Mouse (Mus musculus): Measurements from ENCODE around the gene Mlf2. TPM values are rescaled to one million over a fixed set of nuclear protein-coding genes. Genes with fewer than 3 reads are reported as not detected.

Gene Mlf2
- polyA plus RNA-seq, 1 experiment from 2014 or later, result 463 TPM

- Histone ChIP-seq H3K9ac (replicated peaks; ENCODE audit: low read depth, low read length) (no peak overlapping the region), H3K4me2 (ENCODE audit: low read length) (no peak overlapping the region)
- 90% methylated on average over 3 of the region's 3 CpGs for WGBS
These were observed 12.3 kb downstream of the Mlf2 start for GRCm38 (mm10) chr6:124943526-124943925.

GRCm38 (mm10) chr6:124953991-124954715 is 23.0 kb downstream of the Mlf2 start:
- ATAC-seq, result no peak

More at GRCm38 (mm10) chr6:124943526-124943925, 12.3 kb downstream of the Mlf2 start:
- Histone ChIP-seq H3K27me3 (replicated peaks; ENCODE audit: control insufficient read depth, insufficient read depth, low read length) (no peaks in the 10 kb centered on the region), H3K36me3 (ENCODE audit: control insufficient read depth, insufficient read depth) (no peaks in the 10 kb centered on the region), H3K4me1 (replicated peaks; ENCODE audit: control insufficient read depth, insufficient read depth, low read length) (no peaks in the 10 kb centered on the region), H3K4me3 (replicated peaks; ENCODE audit: low read length) (no peak overlapping the region), H3K9me3 (ENCODE audit: control insufficient read depth, low read length) (no peaks in the 10 kb centered on the region), H3K27ac (ENCODE audit: low read length) (no peak overlapping the region)
- no peak for ATAC-seq

GRCm38 (mm10) chr6:124955212-124955611 is 24.0 kb downstream of the Mlf2 start:
- Histone ChIP-seq H3K36me3 (ENCODE audit: control insufficient read depth, insufficient read depth) (peaks cover 11% of the 10 kb centered on the region), H3K4me2 (ENCODE audit: low read length) (no peak overlapping the region), H3K4me3 (replicated peaks; ENCODE audit: low read length) (no peak overlapping the region), H3K27me3 (replicated peaks; ENCODE audit: control insufficient read depth, insufficient read depth, low read length) (no peaks in the 10 kb centered on the region), H3K27ac (ENCODE audit: low read length) (no peak overlapping the region), H3K9me3 (ENCODE audit: control insufficient read depth, low read length) (no peaks in the 10 kb centered on the region), H3K9ac (replicated peaks; ENCODE audit: low read depth, low read length) (no peak overlapping the region), H3K4me1 (replicated peaks; ENCODE audit: control insufficient read depth, insufficient read depth, low read length) (no peaks in the 10 kb centered on the region)
- WGBS, result 97% methylated on average over 4 of the region's 4 CpGs
- no peak for ATAC-seq

More at GRCm38 (mm10) chr6:124953991-124954715, 23.0 kb downstream of the Mlf2 start:
- no peaks in the 10 kb centered on the region for H3K4me1 ChIP-seq (replicated peaks; ENCODE audit: control insufficient read depth, insufficient read depth, low read length)
- H3K9me3 ChIP-seq (ENCODE audit: control insufficient read depth, low read length), result no peaks in the 10 kb centered on the region
- peaks cover 6% of the 10 kb centered on the region for H3K36me3 ChIP-seq (ENCODE audit: control insufficient read depth, insufficient read depth)
- H3K9ac ChIP-seq (replicated peaks; ENCODE audit: low read depth, low read length), result no peak overlapping the region
- H3K27me3 ChIP-seq (replicated peaks; ENCODE audit: control insufficient read depth, insufficient read depth, low read length), result no peaks in the 10 kb centered on the region
- WGBS, result 82% methylated on average over 2 of the region's 2 CpGs
- H3K4me2 ChIP-seq (ENCODE audit: low read length), result no peak overlapping the region
- H3K4me3 ChIP-seq (replicated peaks; ENCODE audit: low read length), result no peak overlapping the region
- H3K27ac ChIP-seq (ENCODE audit: low read length), result no peak overlapping the region

- no peak overlapping the region for H3K4me3 ChIP-seq (replicated peaks; ENCODE audit: low read length)
- no peak overlapping the region for H3K9ac ChIP-seq (replicated peaks; ENCODE audit: low read depth, low read length)
- H3K9me3 ChIP-seq (ENCODE audit: control insufficient read depth, low read length), result no peaks in the 10 kb centered on the region
- peaks cover 16% of the 10 kb centered on the region for H3K36me3 ChIP-seq (ENCODE audit: control insufficient read depth, insufficient read depth)
- H3K4me1 ChIP-seq (replicated peaks; ENCODE audit: control insufficient read depth, insufficient read depth, low read length), result no peaks in the 10 kb centered on the region
- WGBS, result 88% methylated on average over 3 of the region's 3 CpGs
- H3K27me3 ChIP-seq (replicated peaks; ENCODE audit: control insufficient read depth, insufficient read depth, low read length), result no peaks in the 10 kb centered on the region
- H3K4me2 ChIP-seq (ENCODE audit: low read length), result no peak overlapping the region
- ATAC-seq, result no peak
- H3K27ac ChIP-seq (ENCODE audit: low read length), result no peak overlapping the region
These were observed 26.9 kb downstream of the Mlf2 start for GRCm38 (mm10) chr6:124958127-124958526.

- Histone ChIP-seq H3K36me3 (ENCODE audit: control insufficient read depth, insufficient read depth) (peaks cover 16% of the 10 kb centered on the region), H3K4me2 (ENCODE audit: low read length) (no peak overlapping the region), H3K9ac (replicated peaks; ENCODE audit: low read depth, low read length) (no peak overlapping the region), H3K27ac (ENCODE audit: low read length) (no peak overlapping the region), H3K9me3 (ENCODE audit: control insufficient read depth, low read length) (no peaks in the 10 kb centered on the region), H3K4me1 (replicated peaks; ENCODE audit: control insufficient read depth, insufficient read depth, low read length) (peaks cover 9% of the 10 kb centered on the region), H3K4me3 (replicated peaks; ENCODE audit: low read length) (no peak overlapping the region), H3K27me3 (replicated peaks; ENCODE audit: control insufficient read depth, insufficient read depth, low read length) (no peaks in the 10 kb centered on the region)
- ATAC-seq, result no peak
- WGBS, result 91% methylated on average over 13 of the region's 13 CpGs
These were observed 28.8 kb downstream of the Mlf2 start for GRCm38 (mm10) chr6:124959960-124960359.

GRCm38 (mm10) chr6:124961021-124961420 is 29.8 kb downstream of the Mlf2 start:
- ATAC-seq, result no peak
- H3K9me3 ChIP-seq (ENCODE audit: control insufficient read depth, low read length), result no peaks in the 10 kb centered on the region
- H3K27ac ChIP-seq (ENCODE audit: low read length), result no peak overlapping the region
- no peak overlapping the region for H3K4me2 ChIP-seq (ENCODE audit: low read length)
- H3K4me1 ChIP-seq (replicated peaks; ENCODE audit: control insufficient read depth, insufficient read depth, low read length), result peaks cover 11% of the 10 kb centered on the region
- 94% methylated on average over 12 of the region's 12 CpGs for WGBS
- H3K4me3 ChIP-seq (replicated peaks; ENCODE audit: low read length), result no peak overlapping the region
- peaks cover 16% of the 10 kb centered on the region for H3K36me3 ChIP-seq (ENCODE audit: control insufficient read depth, insufficient read depth)
- H3K27me3 ChIP-seq (replicated peaks; ENCODE audit: control insufficient read depth, insufficient read depth, low read length), result no peaks in the 10 kb centered on the region
- H3K9ac ChIP-seq (replicated peaks; ENCODE audit: low read depth, low read length), result no peak overlapping the region

GRCm38 (mm10) chr6:124964638-124965037 is 33.5 kb downstream of the Mlf2 start:
- peak overlapping the region; percentile 71 for H3K4me3 ChIP-seq (replicated peaks; ENCODE audit: low read length)
- H3K9me3 ChIP-seq (ENCODE audit: control insufficient read depth, low read length), result 0 out of 2 replicates have a peak, but pooled peaks cover 3% of the 10 kb centered on the region
- H3K4me1 ChIP-seq (replicated peaks; ENCODE audit: control insufficient read depth, insufficient read depth, low read length), result peaks cover 13% of the 10 kb centered on the region
- peak overlapping the region; percentile 82 for H3K9ac ChIP-seq (replicated peaks; ENCODE audit: low read depth, low read length)
- H3K4me2 ChIP-seq (ENCODE audit: low read length), result peak overlapping the region; percentile 99
- no peaks in the 10 kb centered on the region for H3K27me3 ChIP-seq (replicated peaks; ENCODE audit: control insufficient read depth, insufficient read depth, low read length)
- ATAC-seq, result no peak; the same call in 1 of the 2 replicates
- H3K36me3 ChIP-seq (ENCODE audit: control insufficient read depth, insufficient read depth), result peaks cover 6% of the 10 kb centered on the region
- peak overlapping the region; percentile 85 for H3K27ac ChIP-seq (ENCODE audit: low read length)
- WGBS, result 40% methylated on average over 16 of the region's 16 CpGs

GRCm38 (mm10) chr6:124965088-124965719 is 34.0 kb downstream of the Mlf2 start, which contains the start of gene Cops7a:
Gene Cops7a (minus strand): TSS chr6:124965538.
- peak within 1 kb of the TSS; percentile 99 for H3K4me2 ChIP-seq (ENCODE audit: low read length)
- under 1% methylated on average over 68 of the region's 68 CpGs for WGBS

GRCm38 (mm10) chr6:124965747-124966146 is 34.6 kb downstream of the Mlf2 start:
- Histone ChIP-seq H3K4me1 (replicated peaks; ENCODE audit: control insufficient read depth, insufficient read depth, low read length) (peaks cover 13% of the 10 kb centered on the region), H3K4me3 (replicated peaks; ENCODE audit: low read length) (peak overlapping the region; percentile 71), H3K27me3 (replicated peaks; ENCODE audit: control insufficient read depth, insufficient read depth, low read length) (no peaks in the 10 kb centered on the region), H3K4me2 (ENCODE audit: low read length) (peak overlapping the region; percentile 99), H3K27ac (ENCODE audit: low read length) (peak overlapping the region; percentile 85), H3K9me3 (ENCODE audit: control insufficient read depth, low read length) (0 out of 2 replicates have a peak, but pooled peaks cover 3% of the 10 kb centered on the region), H3K36me3 (ENCODE audit: control insufficient read depth, insufficient read depth) (peaks cover 1% of the 10 kb centered on the region; the same call in 1 of the 2 replicates), H3K9ac (replicated peaks; ENCODE audit: low read depth, low read length) (peak overlapping the region; percentile 82)
- ATAC-seq, result no peak; the same call in 1 of the 2 replicates
- 17% methylated on average over 15 of the region's 15 CpGs for WGBS

More at GRCm38 (mm10) chr6:124965088-124965719, 34.0 kb downstream of the Mlf2 start, which contains the start of gene Cops7a:
- peak; percentile 97 for ATAC-seq
- Histone ChIP-seq H3K27me3 (replicated peaks; ENCODE audit: control insufficient read depth, insufficient read depth, low read length) (no peaks in the 10 kb centered on the region), H3K4me3 (replicated peaks; ENCODE audit: low read length) (peak within 1 kb of the TSS; percentile 71), H3K9me3 (ENCODE audit: control insufficient read depth, low read length) (0 out of 2 replicates have a peak, but pooled peaks cover 3% of the 10 kb centered on the region), H3K4me1 (replicated peaks; ENCODE audit: control insufficient read depth, insufficient read depth, low read length) (peaks cover 13% of the 10 kb centered on the region), H3K9ac (replicated peaks; ENCODE audit: low read depth, low read length) (peak within 1 kb of the TSS; percentile 82), H3K36me3 (ENCODE audit: control insufficient read depth, insufficient read depth) (peaks cover 5% of the 10 kb centered on the region; the same call in 1 of the 2 replicates), H3K27ac (ENCODE audit: low read length) (peak within 1 kb of the TSS; percentile 85)

Data from forebrain, embryonic 16.5 days (tissue).